Mouse (Mus musculus): ENCODE measurements at regions not wholly inside any gene's neighbourhood (a gene's known extent, or its start where the extent isn't known, plus 50 kb on each side); places are given as distances from the start of the nearest gene placed in this dataset.

GRCm38 (mm10) chr9:61091036-61091435, 281.1 kb upstream of the Tle3 start:
- TF ChIP-seq POLR2A (IDR thresholded peaks at IDR 0.05; ENCODE audit: low read depth, low read length) (no peak), CTCF (IDR thresholded peaks at IDR 0.05; ENCODE audit: extremely low read depth, insufficient read length, insufficient replicate concordance, low read depth, low read length) (no peak)
